Mouse (Mus musculus) C2C12 (cell line): ENCODE results near the gene Tpst2.

Experiments used
- CTCF ChIP-seq: IDR thresholded peaks from one replicate; pipeline ENCODE4 v1.5.1; 2011; ENCODE audit not compliant: control insufficient read depth, insufficient read depth, insufficient read length
- FOSL1 ChIP-seq: IDR thresholded peaks from one replicate; pipeline ENCODE4 v1.8.0; 2011; ENCODE audit warnings: mild to moderate bottlenecking, low read length; ENCODE audit not compliant: poor library complexity, insufficient read depth, severe bottlenecking

GRCm38 (mm10) chr5:112305842-112306241, 29.4 kb downstream of the Tpst2 start:
- no peak for TF ChIP-seq CTCF
- TF ChIP-seq FOSL1, result no peak
